Mouse (Mus musculus): ENCODE results near the gene Kidins220.

DNA sequence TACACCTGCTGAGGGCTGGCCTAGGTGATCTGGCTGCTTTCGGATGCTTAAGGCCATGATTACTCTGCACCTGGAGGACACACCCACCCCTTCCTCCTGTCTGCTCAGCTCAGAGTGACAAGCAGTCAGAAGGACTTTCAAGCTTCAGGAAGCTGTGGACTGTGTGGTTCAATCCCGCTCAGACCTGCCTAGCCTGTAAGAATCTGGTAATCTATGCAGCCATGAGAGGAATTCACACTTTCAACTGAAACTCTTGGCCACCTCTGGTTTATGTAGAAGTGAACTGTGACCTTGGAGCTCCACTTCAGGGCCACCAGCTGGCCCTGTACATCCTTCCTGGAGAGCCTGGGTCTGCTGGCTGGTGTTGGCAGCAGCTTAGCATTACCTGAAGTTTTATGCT is 134.1 kb downstream of the Kidins220 start:
- TF ChIP-seq CTCF (IDR thresholded peaks at IDR 0.05), result no peak
- TF ChIP-seq EP300 (IDR thresholded peaks at IDR 0.05; ENCODE audit: insufficient read depth, low read depth, low read length), result no peak
